7 mouse cellular contexts compared by ENCODE assay signal in the genomic region with DNA sequence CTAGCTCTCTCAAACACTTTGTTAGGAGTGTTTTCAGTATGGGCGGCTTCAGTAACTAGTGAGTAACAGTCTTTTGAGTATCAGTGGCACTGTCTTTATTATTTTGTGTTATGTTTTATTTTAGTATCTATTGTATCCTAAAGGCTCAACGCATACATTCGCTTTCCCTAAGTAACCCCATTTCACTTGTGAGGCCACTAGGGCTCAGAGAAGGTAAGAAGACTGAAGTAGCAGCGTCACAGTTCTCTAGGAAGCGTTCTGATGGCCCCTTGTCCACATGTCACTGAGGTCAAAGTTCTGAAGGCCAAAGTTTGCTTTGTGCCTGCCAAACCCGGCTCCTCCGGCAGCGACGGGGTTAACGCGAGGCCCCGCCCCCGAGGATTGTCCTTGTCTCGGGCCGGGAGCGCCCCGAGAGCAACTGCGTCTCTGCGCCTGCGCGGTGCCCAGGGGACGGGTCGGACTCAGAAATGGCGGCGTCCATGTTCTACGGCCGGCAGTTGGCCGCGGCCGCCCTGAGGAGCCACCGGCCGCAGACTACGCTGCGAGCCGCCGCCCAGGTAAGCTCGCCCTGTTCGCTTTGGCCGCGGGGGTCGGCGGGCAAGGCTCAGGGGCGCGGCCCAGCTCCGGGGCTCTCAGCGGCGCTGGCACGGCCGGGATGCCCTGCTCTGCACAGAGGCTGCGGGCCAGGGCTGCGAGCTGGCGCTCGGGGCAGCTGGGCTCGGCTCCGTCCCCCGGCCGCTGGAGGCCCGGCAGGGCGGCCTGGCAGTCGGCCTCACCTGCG. TPM values are rescaled to one million over a fixed set of nuclear protein-coding genes. Genes with fewer than 3 reads are reported as not detected.
DNase-seq lines count a peak whose midpoint lies in the region; ATAC-seq lines count a peak whose summit lies in the region.

No protein-coding gene starts in this region.

- H3K9me3 ChIP-seq in embryonic facial prominence, embryonic 12.5 days, result no peaks in the 10 kb centered on the region
- no peaks in the 10 kb centered on the region for H3K9me3 ChIP-seq in limb, embryonic 11.5 days (ENCODE audit: control insufficient read depth, low read length)
- H3K9me3 ChIP-seq in midbrain, embryonic 14.5 days (ENCODE audit: control insufficient read depth, low read length), result no peaks in the 10 kb centered on the region

- DNase-seq in adrenal gland, postnatal 25 days, result peak; percentile 99
- peak; percentile 99 for DNase-seq in heart, adult 11 months
- DNase-seq in kidney, adult 18-20 months, result peak; percentile 96
- peak; percentile 98 for DNase-seq in limb, embryonic 11.5 days (ENCODE audit: low spot score)
- peak; percentile 98 for DNase-seq in midbrain, embryonic 14.5 days
- DNase-seq in spleen, adult 18-20 months, result peak; percentile 88 to 97

- 3% methylated on average over 56 of the region's 61 CpGs for WGBS in embryonic facial prominence, embryonic 12.5 days
- 4% methylated on average over 61 of the region's 61 CpGs for WGBS in limb, embryonic 11.5 days
- 3% methylated on average over 61 of the region's 61 CpGs for WGBS in midbrain, embryonic 14.5 days

- H3K9ac ChIP-seq in embryonic facial prominence, embryonic 12.5 days, result peak overlapping the region; percentile 87
- H3K9ac ChIP-seq in limb, embryonic 11.5 days (ENCODE audit: low read length), result peak overlapping the region; percentile 94
- peak overlapping the region; percentile 97 for H3K9ac ChIP-seq in midbrain, embryonic 14.5 days (replicated peaks; ENCODE audit: low read length)

- peaks cover 6% of the 10 kb centered on the region for H3K4me1 ChIP-seq in embryonic facial prominence, embryonic 12.5 days
- H3K4me1 ChIP-seq in limb, embryonic 11.5 days (ENCODE audit: control insufficient read depth, insufficient read depth, low read length), result peaks cover 4% of the 10 kb centered on the region; the same call in 1 of the 2 replicates
- H3K4me1 ChIP-seq in midbrain, embryonic 14.5 days (ENCODE audit: control insufficient read depth, insufficient read depth, low read length), result peaks cover 12% of the 10 kb centered on the region

- ATAC-seq in embryonic facial prominence, embryonic 12.5 days (ENCODE audit: insufficient number of reproducible peaks, insufficient read depth, low FRiP score, low TSS enrichment), result peak; percentile 92
- peak; percentile 95 for ATAC-seq in limb, embryonic 11.5 days (ENCODE audit: insufficient number of reproducible peaks, low FRiP score, low TSS enrichment, low read depth)
- ATAC-seq in midbrain, embryonic 14.5 days (ENCODE audit: low FRiP score, low TSS enrichment), result peak; percentile 94

- peak overlapping the region; percentile 79 for H3K4me2 ChIP-seq in embryonic facial prominence, embryonic 12.5 days (replicated peaks)
- H3K4me2 ChIP-seq in limb, embryonic 11.5 days (ENCODE audit: low read depth, severe bottlenecking), result peak overlapping the region; percentile 64
- H3K4me2 ChIP-seq in midbrain, embryonic 14.5 days (ENCODE audit: low read length), result peak overlapping the region; percentile 71

- no peaks in the 10 kb centered on the region for H3K27me3 ChIP-seq in embryonic facial prominence, embryonic 12.5 days
- no peaks in the 10 kb centered on the region for H3K27me3 ChIP-seq in limb, embryonic 11.5 days (ENCODE audit: control insufficient read depth, insufficient read depth, low read length)
- no peaks in the 10 kb centered on the region for H3K27me3 ChIP-seq in midbrain, embryonic 14.5 days (ENCODE audit: control insufficient read depth, insufficient read depth, low read length)

- peak overlapping the region; percentile 85 for H3K4me3 ChIP-seq in embryonic facial prominence, embryonic 12.5 days
- H3K4me3 ChIP-seq in limb, embryonic 11.5 days (ENCODE audit: low read depth, low read length), result peak overlapping the region; percentile 95
- H3K4me3 ChIP-seq in midbrain, embryonic 14.5 days (replicated peaks; ENCODE audit: low read depth, low read length), result peak overlapping the region; percentile 98

- H3K36me3 ChIP-seq in embryonic facial prominence, embryonic 12.5 days, result peaks cover 6% of the 10 kb centered on the region; the same call in 1 of the 2 replicates
- 0 out of 2 replicates have a peak, but pooled peaks cover 2% of the 10 kb centered on the region for H3K36me3 ChIP-seq in limb, embryonic 11.5 days (ENCODE audit: control insufficient read depth, insufficient read depth, low read length)
- H3K36me3 ChIP-seq in midbrain, embryonic 14.5 days (ENCODE audit: control insufficient read depth, insufficient read depth, low read length), result 0 out of 2 replicates have a peak, but pooled peaks cover 2% of the 10 kb centered on the region

- H3K27ac ChIP-seq in embryonic facial prominence, embryonic 12.5 days, result peak overlapping the region; percentile 70
- H3K27ac ChIP-seq in limb, embryonic 11.5 days (replicated peaks; ENCODE audit: low read depth, low read length), result peak overlapping the region; percentile 69; the same call in 1 of the 2 replicates
- H3K27ac ChIP-seq in midbrain, embryonic 14.5 days (replicated peaks; ENCODE audit: low read depth, low read length), result peak overlapping the region; percentile 84

RNA-seq across cellular contexts. Expression of gene Nudt15, which starts 4.5 kb away (rescaled TPM):
- 6.9 and 8.5 TPM in 2 replicates for total RNA-seq in adrenal gland, postnatal 25 days (2021)
- polyA plus RNA-seq in embryonic facial prominence, embryonic 12.5 days (2016; fragmentation: Nextera tagmentation; extraction: Ambion mirVana), result 6.6 and 7.4 TPM in 2 replicates
- polyA plus RNA-seq in limb, embryonic 11.5 days (2014; fragmentation: Nextera tagmentation; extraction: Ambion mirVana), result 6.6 and 7.1 TPM in 2 replicates
- 8.6 and 10.8 TPM in 2 replicates for polyA plus RNA-seq in midbrain, embryonic 14.5 days (2014; fragmentation: Nextera tagmentation; extraction: Ambion mirVana)

RNA-seq across cellular contexts. Expression of gene Sucla2, which starts 27.4 kb away (rescaled TPM):
- 291 and 342 TPM in 2 replicates for total RNA-seq in adrenal gland, postnatal 25 days (2021)
- 92.5 and 107 TPM in 2 replicates for polyA plus RNA-seq in embryonic facial prominence, embryonic 12.5 days (2016; fragmentation: Nextera tagmentation; extraction: Ambion mirVana)
- polyA plus RNA-seq in limb, embryonic 11.5 days (2014; fragmentation: Nextera tagmentation; extraction: Ambion mirVana), result 107 and 109 TPM in 2 replicates
- 118 and 127 TPM in 2 replicates for polyA plus RNA-seq in midbrain, embryonic 14.5 days (2014; fragmentation: Nextera tagmentation; extraction: Ambion mirVana)

RNA-seq across cellular contexts. Expression of gene Med4, which starts 42.7 kb away (rescaled TPM):
- 26.0 and 28.0 TPM in 2 replicates for total RNA-seq in adrenal gland, postnatal 25 days (2021)
- 104 and 105 TPM in 2 replicates for polyA plus RNA-seq in embryonic facial prominence, embryonic 12.5 days (2016; fragmentation: Nextera tagmentation; extraction: Ambion mirVana)
- polyA plus RNA-seq in limb, embryonic 11.5 days (2014; fragmentation: Nextera tagmentation; extraction: Ambion mirVana), result 119 TPM in 2 replicates
- 85.1 and 85.2 TPM in 2 replicates for polyA plus RNA-seq in midbrain, embryonic 14.5 days (2014; fragmentation: Nextera tagmentation; extraction: Ambion mirVana)

Comparison
In these comparisons a context has a peak if more than half of its experiments do, and no peak if none do; other contexts are left out.
1. Peak in every context shown above with its lines: DNase-seq, ATAC-seq, H3K4me3 ChIP-seq and H3K27ac ChIP-seq.